Mouse (Mus musculus): Measurements from ENCODE around the gene M1ap.

Gene M1ap

DNA sequence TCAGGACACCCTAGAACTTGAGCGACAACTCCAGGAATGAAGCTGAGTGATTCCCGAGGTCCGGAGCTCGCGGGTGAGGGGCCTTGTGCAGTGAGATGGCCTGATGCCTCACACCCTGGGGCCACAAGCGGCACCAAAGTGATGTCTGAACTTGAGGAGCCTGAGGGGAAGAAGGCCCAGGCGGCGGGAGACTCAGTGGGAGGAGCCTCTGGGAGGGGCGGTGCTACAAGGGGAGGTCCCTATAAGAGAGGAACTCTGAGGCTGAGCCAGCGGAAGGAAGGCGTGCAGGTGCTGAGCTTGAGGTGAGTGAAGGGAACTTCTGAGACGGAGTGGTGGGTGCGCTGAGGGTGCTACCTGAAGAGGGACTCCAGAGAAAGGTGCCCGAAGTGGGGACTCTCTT, at the start of gene M1ap:
TSS of gene M1ap (plus strand) at position 252 of the 400 bp plus-strand sequence.
- DNase-seq (ENCODE audit: low read depth, low spot score), result no peak

DNA sequence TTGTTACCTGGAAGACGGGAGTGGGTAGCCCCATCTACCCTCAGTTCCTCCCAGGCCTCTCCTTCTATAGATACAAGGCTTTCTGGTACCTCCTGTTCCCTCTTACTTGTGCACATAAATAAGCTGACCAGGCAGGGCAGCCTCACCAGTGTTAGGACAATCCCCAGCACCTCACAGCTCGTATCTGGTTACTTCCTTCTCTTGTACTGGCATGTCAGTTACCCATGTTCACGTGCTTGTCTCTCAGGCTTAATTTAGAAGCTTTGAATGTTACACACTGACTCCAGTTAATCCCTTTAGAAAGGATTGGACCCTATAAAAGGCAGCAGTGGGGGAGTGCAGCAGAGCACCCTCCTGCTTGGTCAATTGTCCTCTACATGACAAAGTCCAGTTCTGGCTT, 49.4 kb upstream of the M1ap start:
- no peak for DNase-seq (ENCODE audit: low read depth, low spot score)

DNA sequence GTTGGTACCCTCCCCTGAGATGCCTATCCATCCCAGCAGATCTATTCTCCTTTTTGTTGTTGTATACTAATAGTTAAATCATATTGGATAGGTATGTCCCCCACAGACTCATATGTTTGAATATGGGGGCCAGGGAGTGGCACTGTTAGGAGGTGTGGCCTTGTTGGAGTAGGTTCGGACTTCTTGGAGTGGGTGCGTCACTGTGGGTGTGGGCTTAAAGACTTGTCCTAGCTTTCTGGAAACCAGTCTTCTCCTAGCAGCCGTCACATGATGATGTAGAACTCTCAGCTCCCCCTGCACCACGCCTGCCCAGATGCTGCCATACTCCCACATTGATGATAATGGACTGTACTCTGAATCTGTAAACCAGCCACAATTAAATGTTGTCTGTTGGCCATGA, 48.5 kb upstream of the M1ap start:
- no peak for DNase-seq (ENCODE audit: low read depth, low spot score)

DNA sequence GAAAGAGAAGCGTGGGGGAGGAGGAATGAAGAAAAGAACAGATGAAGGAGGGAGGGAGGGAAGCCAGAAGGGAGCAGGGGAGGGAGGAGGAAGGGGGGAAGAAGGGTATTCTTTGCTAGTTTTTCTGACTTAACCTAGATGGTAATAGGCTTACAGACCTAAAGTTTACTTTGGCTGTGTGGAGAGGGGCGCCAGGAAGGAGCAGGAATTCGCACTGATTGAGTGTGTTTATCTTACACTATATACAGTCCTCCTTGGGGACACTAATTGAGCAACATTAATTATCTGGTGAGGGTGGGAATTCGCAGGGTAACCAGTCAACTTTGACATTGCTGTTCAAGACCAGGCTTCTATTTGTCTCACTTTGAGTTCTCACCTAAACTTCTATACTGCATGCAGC, 48.0 kb upstream of the M1ap start:
- no peak for DNase-seq (ENCODE audit: low read depth, low spot score)

DNA sequence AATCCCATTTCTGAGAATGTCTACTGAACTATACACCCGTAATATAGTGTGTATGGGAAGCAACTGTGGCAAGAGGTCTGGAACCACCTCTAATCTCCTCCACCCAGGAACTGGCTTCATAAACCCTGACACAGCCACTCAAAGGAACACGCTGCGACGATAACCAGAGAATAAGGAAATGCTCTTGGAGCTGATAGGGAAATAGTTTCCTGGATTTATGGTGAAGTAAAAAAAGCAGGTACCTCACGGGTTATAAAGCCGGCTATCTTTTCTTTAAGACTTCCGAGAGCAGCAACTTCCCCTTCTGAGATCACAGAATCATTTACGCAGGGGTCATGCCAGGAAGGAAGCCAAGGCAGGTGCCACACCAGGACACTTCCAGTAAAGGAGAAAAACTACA, 44.1 kb upstream of the M1ap start:
- DNase-seq (ENCODE audit: low read depth, low spot score), result no peak

DNA sequence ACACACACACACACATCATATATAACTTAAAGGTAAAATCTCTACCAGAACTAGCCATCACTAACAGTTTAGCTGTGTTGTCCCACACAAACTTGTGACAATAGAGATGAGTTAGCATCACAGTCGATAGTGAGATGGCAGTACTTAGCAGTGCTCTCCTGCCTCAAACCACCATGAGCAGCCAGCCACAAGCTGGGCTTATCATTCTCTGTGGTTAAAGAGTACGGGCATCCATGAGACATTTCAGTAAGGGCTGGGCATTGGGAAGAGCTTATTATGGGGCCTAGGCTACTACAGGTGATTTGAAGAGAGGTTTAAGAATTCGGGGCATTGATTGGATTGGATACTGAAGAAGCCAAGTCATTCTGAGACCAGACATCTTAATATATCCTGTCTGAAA, 39.7 kb upstream of the M1ap start:
- no peak for DNase-seq (ENCODE audit: low read depth, low spot score)

DNA sequence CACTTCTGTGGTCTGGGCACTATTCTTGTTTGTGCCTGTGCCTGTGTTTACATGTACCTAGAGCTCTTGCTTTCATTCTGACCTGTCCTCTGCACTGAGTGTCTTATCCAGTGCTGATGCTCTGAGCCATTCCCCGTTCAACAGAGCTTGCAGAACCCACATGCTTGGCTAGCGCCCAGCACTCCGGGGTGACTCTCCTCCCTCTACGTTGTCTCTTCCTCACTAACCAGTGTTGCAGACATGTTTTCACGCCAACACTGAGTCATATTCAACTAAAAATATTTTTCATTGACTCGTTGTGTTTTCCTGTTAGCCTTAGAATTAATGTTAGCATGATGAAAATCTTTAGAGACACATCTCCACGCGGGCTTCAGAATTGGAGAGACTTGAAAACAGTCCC, 38.7 kb upstream of the M1ap start:
- DNase-seq (ENCODE audit: low read depth, low spot score), result peak; percentile 96

DNA sequence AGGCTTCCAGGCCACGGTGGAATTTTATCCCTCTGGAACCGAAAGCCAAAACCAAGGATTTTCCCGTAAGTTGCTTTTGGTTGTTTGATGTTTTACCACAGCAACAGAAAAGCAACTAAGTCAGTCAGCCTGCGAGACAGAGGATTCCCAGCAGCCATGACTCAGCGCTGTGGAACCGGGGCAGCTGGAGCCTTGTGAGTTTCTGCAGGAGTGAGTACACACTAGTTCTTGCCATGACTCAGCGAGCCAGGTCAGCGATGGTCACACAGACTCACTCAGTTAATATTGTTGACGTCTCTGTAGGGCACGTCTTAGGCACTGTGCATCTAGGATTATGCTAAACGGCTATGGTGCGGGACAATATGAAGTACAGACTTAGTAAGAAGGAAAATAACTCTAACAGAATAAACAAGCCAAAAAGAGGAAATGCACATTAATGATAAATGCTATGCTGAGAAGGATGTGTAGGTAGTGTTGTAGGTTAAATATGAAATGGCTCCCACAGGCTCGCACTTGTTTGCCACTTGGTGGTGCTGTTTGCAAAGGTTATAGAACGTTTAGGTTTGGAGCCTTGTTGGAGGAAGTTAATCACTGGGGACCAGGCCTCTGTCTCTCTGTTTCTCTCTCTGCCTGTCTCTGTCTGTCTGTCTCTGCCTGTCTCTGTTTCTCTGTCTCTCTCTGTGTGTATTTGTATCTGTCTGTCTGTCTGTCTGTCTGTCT, 37.4 kb upstream of the M1ap start:
- peak; percentile 99 for DNase-seq (ENCODE audit: low read depth, low spot score)

DNA sequence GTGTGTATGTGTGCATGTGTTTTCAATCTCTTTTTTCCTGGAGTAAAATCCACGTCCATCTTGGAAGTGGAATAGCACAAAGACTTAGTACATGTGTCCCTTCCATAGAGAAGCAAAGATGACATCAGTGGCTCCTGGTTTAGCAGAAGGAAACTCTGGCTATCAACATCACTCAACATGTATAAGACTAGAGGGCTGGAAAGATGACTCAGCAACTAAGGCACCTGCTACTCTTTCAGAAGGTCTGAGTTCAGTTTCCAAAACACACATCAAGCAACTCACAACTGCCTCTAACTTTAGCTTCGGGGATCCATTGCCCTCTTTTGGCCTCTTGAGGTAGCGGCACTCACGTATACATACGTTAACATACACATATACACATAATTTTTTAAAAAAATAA, 35.4 kb upstream of the M1ap start:
- DNase-seq (ENCODE audit: low read depth, low spot score), result no peak

DNA sequence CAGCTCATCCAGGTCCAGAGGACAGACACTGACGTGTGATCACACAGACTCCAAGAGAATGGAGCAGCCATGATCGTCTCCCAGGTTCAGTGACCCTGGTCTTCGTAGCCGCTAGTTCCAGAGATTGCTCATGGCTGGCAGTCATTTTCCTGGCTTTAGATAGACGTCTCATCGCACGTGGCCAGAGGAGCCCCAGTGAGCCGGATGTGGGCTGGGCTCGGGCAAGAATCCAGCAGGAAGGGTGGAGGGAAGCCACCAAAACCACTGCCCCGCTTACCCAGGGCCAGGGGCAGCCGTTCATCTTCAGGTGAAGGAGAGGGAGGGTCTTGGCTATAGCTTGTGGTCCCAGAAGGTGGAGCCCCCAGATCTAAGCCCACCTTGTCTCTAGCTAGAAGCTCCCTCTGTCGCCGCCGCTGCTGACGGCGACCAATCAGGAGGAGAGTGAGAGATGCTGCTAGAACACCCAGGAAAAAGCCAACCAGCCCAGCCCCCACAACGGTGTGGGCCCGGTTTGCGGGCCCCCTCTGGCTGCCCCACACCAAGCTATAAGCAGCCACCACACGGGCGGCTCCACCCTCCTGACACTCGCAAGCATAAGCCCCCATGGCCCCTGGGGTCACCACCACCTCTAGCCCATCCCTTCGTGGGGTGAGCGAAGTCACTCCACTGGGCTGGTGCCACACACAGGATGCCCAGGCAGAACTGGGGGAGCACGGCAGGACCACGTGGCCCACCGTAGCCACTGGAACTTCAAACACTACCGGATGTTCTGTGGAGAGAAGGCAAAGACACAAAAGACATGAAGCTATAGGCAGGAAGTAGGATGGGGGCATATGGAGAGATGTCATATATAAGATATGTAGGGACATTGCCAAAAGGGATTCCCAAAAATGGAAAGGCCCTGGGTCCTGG, 33.1 kb upstream of the M1ap start:
- peak; percentile 24 for DNase-seq (ENCODE audit: low read depth, low spot score)

DNA sequence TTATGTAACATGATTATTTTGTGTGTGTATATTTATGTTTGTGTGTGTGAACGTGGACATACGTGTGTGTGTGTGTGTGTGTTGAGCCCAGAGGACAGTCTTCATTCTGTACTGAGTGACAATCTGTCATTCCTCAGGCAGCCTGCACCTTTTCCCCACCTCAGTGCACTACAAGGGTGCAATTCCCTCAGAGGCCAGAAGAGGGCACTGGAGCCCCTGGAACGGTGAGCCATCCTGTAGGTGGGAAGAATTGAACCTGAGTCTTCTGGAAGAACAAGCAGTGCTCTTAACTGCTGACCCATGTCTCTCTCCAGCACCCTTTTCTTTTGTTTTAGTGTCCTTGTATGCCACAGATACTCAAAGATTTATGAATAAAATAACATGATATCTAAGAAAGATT, 30.8 kb upstream of the M1ap start:
- DNase-seq (ENCODE audit: low read depth, low spot score), result peak; percentile 81

DNA sequence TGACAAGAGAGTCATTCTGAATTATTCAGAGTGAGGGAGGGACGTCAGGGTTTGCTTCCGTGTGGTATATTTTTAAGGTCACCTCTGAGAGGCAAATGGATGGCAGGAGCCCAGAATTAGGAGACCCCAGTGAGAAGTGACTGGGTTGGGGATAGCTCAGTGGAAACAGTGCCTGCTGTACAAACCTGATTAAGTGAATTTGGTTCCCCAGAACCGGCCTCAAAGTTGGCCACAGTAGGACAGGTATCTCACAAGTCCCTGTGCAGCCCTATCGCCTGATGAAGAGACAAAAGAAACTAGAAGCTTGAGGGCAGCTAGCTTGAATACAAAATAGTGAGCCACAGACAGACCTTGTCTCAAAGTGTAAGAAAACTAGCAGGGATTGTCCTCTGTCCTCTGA, 30.2 kb upstream of the M1ap start:
- no peak for DNase-seq (ENCODE audit: low read depth, low spot score)

DNA sequence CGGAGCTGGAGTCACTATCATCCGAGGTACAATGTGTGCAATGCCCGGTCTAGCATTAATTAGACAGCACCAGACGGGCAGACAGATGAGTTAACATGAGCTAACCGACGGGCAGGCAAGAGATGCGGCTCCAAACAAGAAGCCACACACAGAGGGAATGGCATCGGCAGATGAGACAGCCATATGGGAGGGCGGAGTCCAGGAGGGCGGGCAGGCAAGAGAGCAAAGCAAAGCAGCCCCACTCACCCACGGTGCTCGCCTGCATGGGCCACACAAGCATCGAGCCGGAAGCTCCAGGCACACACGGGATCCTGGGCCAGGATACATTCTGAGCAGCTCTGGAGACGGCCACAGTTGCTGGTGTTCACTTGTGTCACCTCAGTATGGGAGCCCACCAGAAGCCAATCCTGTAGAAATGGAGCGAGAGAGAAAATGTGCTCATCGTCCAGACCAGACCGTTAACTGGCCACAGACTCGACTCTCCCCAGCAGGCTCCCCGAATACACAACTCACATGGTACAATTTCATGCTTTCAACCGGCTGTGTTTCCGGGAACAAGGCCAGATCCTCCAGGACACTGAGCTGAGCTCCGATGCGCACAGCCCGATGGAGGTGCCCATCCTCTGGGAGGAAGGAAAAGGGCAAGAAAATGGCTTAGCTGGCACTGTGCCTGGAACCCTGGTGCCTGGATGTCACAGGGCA, 29.5 kb upstream of the M1ap start:
- no peak for DNase-seq (ENCODE audit: low read depth, low spot score)

DNA sequence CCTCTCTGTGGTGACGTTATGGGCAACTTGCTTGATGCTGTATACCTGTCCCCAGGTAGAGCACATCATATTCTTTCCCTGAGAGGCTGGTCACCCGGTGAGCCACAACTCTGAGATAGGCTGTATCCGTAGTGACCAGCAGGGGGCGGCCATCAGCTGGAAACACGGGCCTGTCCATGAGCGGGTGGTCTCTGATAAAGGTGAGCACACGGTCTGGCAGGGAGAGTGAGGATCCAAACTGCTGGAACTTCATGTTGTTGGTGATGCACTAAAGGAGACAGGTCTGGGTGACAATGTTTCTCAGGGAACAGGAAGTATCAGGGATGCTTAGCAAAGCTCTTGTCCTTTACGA, 28.9 kb upstream of the M1ap start:
- DNase-seq (ENCODE audit: low read depth, low spot score), result peak; percentile 67

DNA sequence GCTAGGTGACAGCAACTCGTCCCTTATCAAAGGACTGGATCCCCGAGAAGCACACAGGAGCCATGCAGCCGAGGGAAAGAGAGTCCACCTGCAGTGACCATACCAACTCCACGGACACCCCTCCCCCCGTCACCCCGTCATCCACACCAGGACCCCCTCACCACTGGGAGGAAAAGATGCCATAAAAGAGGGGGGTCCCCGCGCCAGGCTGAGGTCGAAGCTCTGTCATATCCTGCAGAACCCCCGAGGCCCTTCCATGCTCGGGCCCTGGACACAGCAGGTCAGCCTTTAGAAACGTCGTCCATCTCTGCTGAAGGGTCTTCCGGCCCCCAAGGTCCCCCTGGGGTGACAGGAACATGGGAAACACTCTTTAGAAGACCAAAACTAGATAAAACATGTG, 28.3 kb upstream of the M1ap start:
- no peak for DNase-seq (ENCODE audit: low read depth, low spot score)

DNA sequence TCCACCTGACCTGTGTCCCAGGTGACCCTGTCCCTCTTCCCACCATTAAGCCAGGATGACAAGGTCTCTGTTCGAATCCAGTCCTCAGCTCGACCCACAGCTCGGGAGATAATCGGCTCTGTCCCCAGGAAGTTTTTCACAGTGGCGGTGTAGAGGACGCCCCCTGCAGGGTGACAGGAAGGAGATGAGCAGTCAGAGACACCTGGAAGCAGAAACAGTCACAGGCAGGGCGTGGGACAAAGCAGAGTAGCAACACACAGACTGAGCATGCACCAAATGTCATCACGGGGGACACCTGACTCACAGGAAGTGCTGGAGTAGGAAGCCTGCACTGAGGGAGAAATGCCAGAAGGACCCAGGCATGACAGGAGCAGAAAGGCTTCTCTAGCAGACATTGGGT, 27.2 kb upstream of the M1ap start:
- DNase-seq (ENCODE audit: low read depth, low spot score), result no peak

DNA sequence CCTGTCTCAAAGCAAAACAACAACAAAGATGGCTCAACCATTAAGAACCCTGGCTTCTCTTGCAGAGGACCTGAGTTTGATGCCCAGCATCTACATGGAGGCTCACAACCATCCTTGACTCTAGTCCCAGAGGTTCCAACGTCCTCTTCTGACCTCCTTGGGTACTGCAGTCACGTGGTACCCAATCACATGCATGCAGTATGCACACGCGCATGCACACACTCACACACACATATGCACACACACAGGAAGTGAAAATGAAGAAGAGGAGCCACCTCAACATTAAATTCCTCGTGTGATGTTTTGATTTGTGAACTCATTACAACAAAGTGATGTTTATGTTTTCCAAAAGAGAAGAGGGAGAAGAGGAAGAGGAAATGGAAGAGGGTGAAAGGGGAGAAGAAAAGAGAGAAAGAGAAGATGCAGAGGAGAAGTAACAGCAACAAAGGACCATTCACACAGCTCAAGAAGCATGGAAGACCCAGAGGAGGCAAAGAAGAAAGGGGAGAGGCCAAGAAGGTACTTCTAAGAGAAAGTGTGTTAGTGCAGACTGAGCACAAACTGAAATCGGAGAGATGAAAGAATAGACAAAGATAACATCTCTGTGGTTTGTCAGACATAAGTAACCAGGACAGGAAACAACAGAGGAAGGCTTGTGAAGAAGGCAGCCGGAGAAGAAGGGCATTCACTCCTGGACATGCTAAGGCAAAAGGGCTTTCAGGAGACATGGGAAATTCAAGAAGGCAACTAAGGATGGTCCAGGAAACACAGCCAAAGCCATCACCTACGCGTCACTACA, 25.1 kb upstream of the M1ap start:
- DNase-seq (ENCODE audit: low read depth, low spot score), result no peak

DNA sequence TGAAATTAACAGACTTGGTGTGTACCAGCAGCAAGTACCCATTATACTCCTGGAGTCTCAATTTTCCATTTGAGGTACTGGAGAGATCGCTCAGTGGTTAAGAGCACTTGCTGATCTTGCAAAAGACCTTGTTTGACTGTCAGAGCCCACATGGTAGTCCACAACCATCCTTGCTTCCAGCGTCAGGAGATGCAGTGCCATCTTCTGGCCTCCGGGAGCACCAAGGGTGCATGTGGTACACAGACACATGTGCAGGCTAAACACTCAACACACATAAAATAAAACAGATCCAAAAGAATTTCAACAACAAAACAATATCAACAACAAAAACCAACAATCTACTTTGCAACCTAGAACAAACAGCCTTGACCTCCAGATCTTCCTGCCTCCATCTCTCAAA, 21.7 kb upstream of the M1ap start:
- DNase-seq (ENCODE audit: low read depth, low spot score), result peak; percentile 40

DNA sequence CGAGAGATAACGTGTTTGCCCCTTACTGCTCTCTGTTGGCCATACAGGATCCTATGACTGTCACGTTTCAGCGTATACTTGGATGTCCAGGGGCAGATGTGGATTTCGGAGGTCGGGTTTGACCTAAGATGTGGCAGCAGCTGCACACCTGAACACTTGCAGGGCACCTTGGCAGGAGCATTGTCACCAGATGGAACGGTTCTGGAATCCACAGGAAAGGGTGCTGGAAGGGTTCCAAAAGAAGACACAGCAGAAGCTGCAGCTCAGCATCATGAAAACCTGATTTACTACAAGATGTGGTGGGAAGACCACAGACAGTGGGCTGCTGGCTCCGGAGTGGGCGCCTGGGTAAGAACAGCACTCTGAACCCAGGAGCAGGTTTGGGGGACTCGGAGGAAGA, 20.6 kb upstream of the M1ap start:
- no peak for DNase-seq (ENCODE audit: low read depth, low spot score)

DNA sequence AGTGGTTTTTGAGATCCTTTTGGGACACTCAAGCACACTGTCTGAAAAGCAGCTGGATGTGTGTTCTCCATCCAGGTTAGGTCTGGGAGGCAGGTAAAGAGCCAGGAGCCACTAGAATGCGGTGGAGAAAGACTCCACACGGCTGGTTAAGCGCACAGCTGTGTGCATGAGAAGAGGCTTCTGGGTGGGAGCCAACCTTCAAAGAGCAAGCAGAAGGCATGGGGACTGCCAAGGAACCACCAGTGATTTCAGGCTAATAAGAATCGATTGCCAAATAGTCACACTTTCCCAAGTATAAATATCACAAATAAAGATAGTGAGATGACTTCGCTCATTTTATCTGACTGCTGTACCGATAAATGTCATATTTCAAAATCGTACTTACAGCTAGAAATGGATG, 20.2 kb upstream of the M1ap start:
- no peak for DNase-seq (ENCODE audit: low read depth, low spot score)

DNA sequence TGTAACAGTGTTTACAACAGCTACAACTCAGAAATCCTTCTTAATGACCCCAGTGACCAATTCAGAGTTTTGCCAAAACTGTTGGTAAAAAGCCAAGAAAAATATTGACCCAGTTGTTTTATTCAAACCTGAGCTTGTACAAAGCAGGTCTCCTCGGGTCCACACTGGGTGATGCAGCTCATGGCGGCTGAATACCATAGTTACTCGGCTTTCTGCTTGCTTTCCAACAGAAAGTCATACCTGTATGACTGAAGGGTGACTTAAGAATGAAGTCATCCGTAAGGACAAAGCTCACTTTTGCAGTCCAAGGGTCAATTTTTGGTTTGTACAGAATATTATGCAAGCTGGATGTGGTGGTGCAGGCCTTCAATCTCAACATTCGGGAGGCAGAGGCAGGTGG, 19.1 kb upstream of the M1ap start:
- DNase-seq (ENCODE audit: low read depth, low spot score), result no peak

Measured in 3T3-L1 (cell line).